8 mouse cellular contexts compared by ENCODE assay signal in genomic region chr12:24572421-24573274, GRCm38 (mm10). TPM values are rescaled to one million over a fixed set of nuclear protein-coding genes. Genes with fewer than 3 reads are reported as not detected.
DNase-seq lines count a peak whose midpoint lies in the region; ATAC-seq and TF ChIP-seq lines count a peak whose summit lies in the region.

No protein-coding gene starts in this region.

- no peak for TF ChIP-seq CTCF in spleen, adult 2 months (IDR thresholded peaks at IDR 0.05; ENCODE audit: extremely low read depth, insufficient read depth, insufficient read length, insufficient replicate concordance)

- peak overlapping the region; percentile 27 for H3K9ac ChIP-seq in intestine, embryonic 14.5 days (ENCODE audit: low read length)
- H3K9ac ChIP-seq in midbrain, embryonic 16.5 days (ENCODE audit: low read depth, low read length) = peak overlapping the region; percentile 68

- no peak for DNase-seq in spleen, adult 2 months (ENCODE audit: low read depth in 1 of 2, low spot score in 2 of 2)
- no peak for DNase-seq in spleen, postnatal 10 days (ENCODE audit: low spot score in 2 of 2)
- peak; percentile 72 for DNase-seq in intestine, embryonic 14.5 days (ENCODE audit: low spot score)
- DNase-seq in layer of hippocampus, postnatal 14 days (ENCODE audit: low spot score in 2 of 2) = no peak
- DNase-seq in right cerebral cortex, postnatal 14 days = no peak

- TF ChIP-seq POLR2A in spleen, adult 2 months (IDR thresholded peaks at IDR 0.05; ENCODE audit: low read depth, low read length) = no peak

- peak overlapping the region; percentile 78 for H3K4me2 ChIP-seq in intestine, embryonic 14.5 days (ENCODE audit: low read length)
- peak overlapping the region; percentile 82 for H3K4me2 ChIP-seq in midbrain, embryonic 16.5 days (ENCODE audit: low read length)

- H3K27me3 ChIP-seq in erythroblast, embryonic 14.5 days (ENCODE audit: control insufficient read depth) = peaks cover 47% of the 10 kb centered on the region
- H3K27me3 ChIP-seq in spleen, adult 2 months (ENCODE audit: control insufficient read depth, insufficient read depth, low read length) = no peaks in the 10 kb centered on the region
- H3K27me3 ChIP-seq in intestine, embryonic 14.5 days (replicated peaks; ENCODE audit: control insufficient read depth, insufficient read depth, low read length) = peaks cover 27% of the 10 kb centered on the region
- peaks cover 16% of the 10 kb centered on the region for H3K27me3 ChIP-seq in midbrain, embryonic 16.5 days (ENCODE audit: control insufficient read depth, insufficient read depth, low read depth, low read length)

- no peak for ATAC-seq in erythroblast, adult 5-6 weeks (replicated peaks; ENCODE audit: low FRiP score, poor library complexity, severe bottlenecking)
- ATAC-seq in intestine, embryonic 14.5 days (replicated peaks; ENCODE audit: low FRiP score, low TSS enrichment, low read depth) = peak; percentile 58
- ATAC-seq in midbrain, embryonic 16.5 days = peak; percentile 77

- no peak overlapping the region for H3K27ac ChIP-seq in spleen, adult 2 months (ENCODE audit: insufficient read depth, low read length)
- no peak overlapping the region for H3K27ac ChIP-seq in intestine, embryonic 14.5 days (ENCODE audit: low read depth)
- H3K27ac ChIP-seq in midbrain, embryonic 16.5 days (ENCODE audit: low read length) = no peak overlapping the region

- H3K9me3 ChIP-seq in erythroblast, embryonic 14.5 days (ENCODE audit: control insufficient read depth, low read length) = no peaks in the 10 kb centered on the region
- H3K9me3 ChIP-seq in intestine, embryonic 14.5 days (ENCODE audit: control insufficient read depth, low read length) = no peaks in the 10 kb centered on the region
- no peaks in the 10 kb centered on the region for H3K9me3 ChIP-seq in midbrain, embryonic 16.5 days (replicated peaks; ENCODE audit: control insufficient read depth, low read length, poor library complexity, severe bottlenecking)

- H3K4me1 ChIP-seq in erythroblast, embryonic 14.5 days (ENCODE audit: control insufficient read depth) = peaks cover 23% of the 10 kb centered on the region
- peaks cover 4% of the 10 kb centered on the region; the same call in 1 of the 2 replicates for H3K4me1 ChIP-seq in spleen, adult 2 months (ENCODE audit: control insufficient read depth, insufficient read depth, insufficient read length)
- H3K4me1 ChIP-seq in intestine, embryonic 14.5 days (replicated peaks; ENCODE audit: control insufficient read depth, insufficient read depth, low read length) = peaks cover 7% of the 10 kb centered on the region; the same call in 1 of the 2 replicates
- peaks cover 8% of the 10 kb centered on the region for H3K4me1 ChIP-seq in midbrain, embryonic 16.5 days (ENCODE audit: control insufficient read depth, insufficient read depth, low read length)

- peak overlapping the region; percentile 71 for H3K4me3 ChIP-seq in erythroblast, embryonic 14.5 days (replicated peaks)
- H3K4me3 ChIP-seq in spleen, adult 2 months (ENCODE audit: extremely low read depth, insufficient read depth, insufficient read length) = peak overlapping the region; percentile 71
- peak overlapping the region; percentile 56 for H3K4me3 ChIP-seq in intestine, embryonic 14.5 days (ENCODE audit: low read depth, low read length)
- peak overlapping the region; percentile 75 for H3K4me3 ChIP-seq in midbrain, embryonic 16.5 days (ENCODE audit: low read depth, low read length)

- H3K36me3 ChIP-seq in erythroblast, embryonic 14.5 days (ENCODE audit: control insufficient read depth) = peaks cover 15% of the 10 kb centered on the region
- H3K36me3 ChIP-seq in spleen, adult 2 months (ENCODE audit: control insufficient read depth, insufficient read depth, low read length) = no peaks in the 10 kb centered on the region
- H3K36me3 ChIP-seq in intestine, embryonic 14.5 days (ENCODE audit: control insufficient read depth, insufficient read depth, low read length) = no peaks in the 10 kb centered on the region
- no peaks in the 10 kb centered on the region for H3K36me3 ChIP-seq in midbrain, embryonic 16.5 days (ENCODE audit: control insufficient read depth, insufficient read depth, low read length)

- WGBS in spleen, adult 2 months = 6% methylated on average over 48 of the region's 48 CpGs
- 4% methylated on average over 45 of the region's 48 CpGs for WGBS in intestine, embryonic 14.5 days
- 7% methylated on average over 28 of the region's 48 CpGs for WGBS in midbrain, embryonic 16.5 days

RNA-seq across cellular contexts. Expression of gene Grhl1, which starts 0.6 kb away (rescaled TPM):
- polyA plus RNA-seq in erythroblast, embryonic 14.5 days (2012) = 0.04 and 0.08 TPM in 2 replicates
- 0.42 and 0.96 TPM in 2 replicates for total RNA-seq in erythroblast, adult 5-6 weeks (2015; ENCODE audit: low replicate concordance)
- total RNA-seq in erythroblast, adult 5-6 weeks (2017; ENCODE audit: low replicate concordance) = not detected in 2 replicates
- polyA plus RNA-seq in spleen, adult 2 months (2012; rRNA removed) = 0.28 and 0.35 TPM in 2 replicates
- polyA plus RNA-seq in intestine, embryonic 14.5 days (2014; fragmentation: Nextera tagmentation; extraction: Ambion mirVana) = 0.87 and 1.2 TPM in 2 replicates
- polyA plus RNA-seq in midbrain, embryonic 16.5 days (2015; fragmentation: Nextera tagmentation; extraction: Ambion mirVana) = 1.2 and 1.7 TPM in 2 replicates
- 10 to 100 TPM; 20.4 to 20.6 TPM for total RNA-seq in layer of hippocampus, postnatal 14 days (2021)
